In genomic region chr10:87513052-87513451, GRCm38 (mm10) we compare ENCODE assay signal across 17 mouse cellular contexts. TPM values are rescaled to one million over a fixed set of nuclear protein-coding genes. Genes with fewer than 3 reads are reported as not detected.
A peak's percentile ranks its signal among the peaks of the same experiment; 100 is the strongest.
DNase-seq lines count a peak whose midpoint lies in the region; ATAC-seq and TF ChIP-seq lines count a peak whose summit lies in the region.
"Had no signal": no experiment of that assay in that cellular context is flagged by ENCODE, and none has a peak within 500 bp of the region (broad histone marks: within the 10 kb centered on the region; RNA-seq: fewer than 3 reads in every experiment).

No protein-coding gene starts in this region.

- no peak overlapping the region for H3K9ac ChIP-seq in heart, embryonic 12.5 days
- no peak overlapping the region for H3K9ac ChIP-seq in lung, postnatal 0 days (replicated peaks; ENCODE audit: low read depth)

- no peaks in the 10 kb centered on the region for H3K9me3 ChIP-seq in heart, embryonic 12.5 days (replicated peaks)
- no peaks in the 10 kb centered on the region for H3K9me3 ChIP-seq in lung, postnatal 0 days (ENCODE audit: low read length)

- 0 out of 2 replicates have a peak, but pooled peaks have one; percentile 15 for ATAC-seq in heart, embryonic 12.5 days (ENCODE audit: insufficient number of reproducible peaks, low FRiP score)
- no peak for ATAC-seq in lung, postnatal 0 days
- ATAC-seq in megakaryocyte progenitor cell, adult 5-6 weeks (replicated peaks; ENCODE audit: poor library complexity) = 0 out of 2 replicates have a peak, but pooled peaks have one; percentile 34
- ATAC-seq: CD4-positive, CD25-positive, alpha-beta regulatory T cell, adult 4 months had no signal

- H3K4me3 ChIP-seq in heart, embryonic 12.5 days = no peak overlapping the region
- H3K4me3 ChIP-seq in lung, postnatal 0 days (ENCODE audit: low read depth, low read length) = no peak overlapping the region

- peak; percentile 25; the same call in 1 of the 2 replicates for TF ChIP-seq CTCF in lung, postnatal 0 days (IDR thresholded peaks at IDR 0.05)

- DNase-seq in heart, postnatal 36 days = no peak
- DNase-seq in lung, postnatal 0 days (ENCODE audit: low spot score) = no peak
- DNase-seq in lung, postnatal 36 days = no peak
- DNase-seq in kidney, adult 8-10 months = peak; percentile 30 to 51
- no peak for DNase-seq in ovary, postnatal 10 days (ENCODE audit: low spot score)
- DNase-seq in thymus, postnatal 0 days (ENCODE audit: low spot score) = no peak
- DNase-seq: cerebellum, postnatal 14 days; layer of hippocampus, postnatal 36 days; lung, adult 18-20 months; thymus, postnatal 14 days had no signal

- H3K27ac ChIP-seq in heart, embryonic 12.5 days (ENCODE audit: poor library complexity, severe bottlenecking) = no peak overlapping the region
- H3K27ac ChIP-seq in lung, postnatal 0 days (ENCODE audit: low read length) = no peak overlapping the region

- TF ChIP-seq EP300 in lung, postnatal 0 days (IDR thresholded peaks at IDR 0.05) = no peak

- no peaks in the 10 kb centered on the region for H3K36me3 ChIP-seq in heart, embryonic 12.5 days
- H3K36me3 ChIP-seq in lung, postnatal 0 days (ENCODE audit: insufficient read depth, low read length) = no peaks in the 10 kb centered on the region

- no peak overlapping the region for H3K4me2 ChIP-seq in heart, embryonic 12.5 days
- no peak overlapping the region for H3K4me2 ChIP-seq in lung, postnatal 0 days (replicated peaks; ENCODE audit: low read depth, low read length)

- no peaks in the 10 kb centered on the region for H3K4me1 ChIP-seq in heart, embryonic 12.5 days (replicated peaks)
- no peaks in the 10 kb centered on the region for H3K4me1 ChIP-seq in lung, postnatal 0 days (ENCODE audit: insufficient read depth, low read depth, low read length)

- H3K27me3 ChIP-seq in heart, embryonic 12.5 days (replicated peaks) = no peaks in the 10 kb centered on the region
- H3K27me3 ChIP-seq in lung, postnatal 0 days (replicated peaks; ENCODE audit: insufficient read depth, low read length) = no peaks in the 10 kb centered on the region

- intact Hi-C loops in heart, postnatal 36 days (cut with DNase I) = no loop called here

RNA-seq across cellular contexts. Expression of gene Pah, which starts 8.5 kb away (rescaled TPM):
- not detected in 2 replicates for polyA plus RNA-seq in heart, embryonic 12.5 days (2016; fragmentation: Nextera tagmentation; extraction: Ambion mirVana)
- 1 to 10 TPM; 3.5 to 4.6 TPM for total RNA-seq in heart, postnatal 36 days (2021)
- polyA plus RNA-seq in lung, postnatal 0 days (2015; fragmentation: Nextera tagmentation; extraction: Ambion mirVana) = not detected in 2 replicates
- total RNA-seq in megakaryocyte progenitor cell, adult 5-6 weeks (2015) = not detected in 2 replicates
- not detected in 2 replicates for total RNA-seq in megakaryocyte progenitor cell, adult 5-6 weeks (2017)
- polyA plus RNA-seq in thymus, postnatal 0 days (2015; fragmentation: Nextera tagmentation; extraction: Ambion mirVana) = 0.31 and 0.88 TPM in 2 replicates
- total RNA-seq: hematopoietic stem cell, adult 5-6 weeks; layer of hippocampus, postnatal 36 days had no signal
- polyA plus RNA-seq: brain, embryonic 14.5 days; CD4-positive, CD25-positive, alpha-beta regulatory T cell, adult 4 months had no signal

RNA-seq across cellular contexts. Expression of gene Ascl1, which starts 19.6 kb away (rescaled TPM):
- polyA plus RNA-seq in heart, embryonic 12.5 days (2016; fragmentation: Nextera tagmentation; extraction: Ambion mirVana) = 0.19 TPM in 1 of 2 replicates, not detected in the other
- not detected for total RNA-seq in heart, postnatal 36 days (2021)
- 0.44 and 0.52 TPM in 2 replicates for polyA plus RNA-seq in lung, postnatal 0 days (2015; fragmentation: Nextera tagmentation; extraction: Ambion mirVana)
- total RNA-seq in megakaryocyte progenitor cell, adult 5-6 weeks (2015) = not detected in 2 replicates
- total RNA-seq in megakaryocyte progenitor cell, adult 5-6 weeks (2017) = not detected in 2 replicates
- 1.6 and 2.3 TPM in 2 replicates for polyA plus RNA-seq in thymus, postnatal 0 days (2015; fragmentation: Nextera tagmentation; extraction: Ambion mirVana)
- total RNA-seq: heart, adult 8-10 months; hematopoietic stem cell, adult 5-6 weeks had no signal
- polyA plus RNA-seq: CD4-positive, CD25-positive, alpha-beta regulatory T cell, adult 4 months; spleen, adult 2 months had no signal

Comparison
In these comparisons a context has a peak if more than half of its experiments do, and no peak if none do; other contexts are left out.
1. DNase-seq: peak in kidney, adult 8-10 months (2 of 2); none in heart, postnatal 36 days (0 of 2), lung, postnatal 0 days (single experiment), lung, postnatal 36 days (single experiment), ovary, postnatal 10 days (single experiment) and thymus, postnatal 0 days (single experiment).